ENCODE assay signal across 8 mouse cellular contexts in genomic region chr2:164678848-164679625, GRCm38 (mm10). TPM values are rescaled to one million over a fixed set of nuclear protein-coding genes. Genes with fewer than 3 reads are reported as not detected.
DNase-seq lines count a peak whose midpoint lies in the region; ATAC-seq and TF ChIP-seq lines count a peak whose summit lies in the region.

No protein-coding gene starts in this region.

- DNase-seq in T-cell, adult 2 months (ENCODE audit: low spot score) = peak; percentile 61
- peak; percentile 54 to 79 for DNase-seq in cerebellum, postnatal 25 days
- DNase-seq in gastrocnemius, adult 2 months = peak; percentile 79
- DNase-seq in induced T-regulatory cell, adult 2 months (ENCODE audit: low read depth) = peak; percentile 64
- peak; percentile 36 to 83 for DNase-seq in left cerebral cortex, postnatal 10 days (ENCODE audit: extremely low spot score in 1 of 2, low spot score in 2 of 2)
- peak; percentile 73 for DNase-seq in right cerebral cortex, postnatal 14 days
- peak; percentile 56 for DNase-seq in urinary bladder, postnatal 25 days (ENCODE audit: low spot score)

- peak; percentile 89 for ATAC-seq in megakaryocyte progenitor cell, adult 5-6 weeks (replicated peaks; ENCODE audit: poor library complexity)

- H3K4me3 ChIP-seq in gastrocnemius, adult 2 months = peak overlapping the region; percentile 58

- peak; percentile 71 for TF ChIP-seq CTCF in gastrocnemius, adult 2 months (IDR thresholded peaks at IDR 0.05)

- intact Hi-C loops in gastrocnemius, adult 2 months (cut with DNase I) = loop anchor here (2.0 to 5.0 kb wide), 2 partner anchors 48 to 120 kb away; no protein-coding TSS in a partner anchor
- intact Hi-C loops in left cerebral cortex, postnatal 10 days (cut with DNase I) = loop anchor here (5.0 kb wide), 1 partner anchor 48 kb away; no protein-coding TSS in a partner anchor

- no peak overlapping the region for H3K27ac ChIP-seq in gastrocnemius, adult 2 months

RNA-seq across cellular contexts. Expression of gene Wfdc11, which starts 5.2 kb away (rescaled TPM):
- not detected for total RNA-seq in gastrocnemius, adult 2 months (2021)
- not detected for total RNA-seq in left cerebral cortex, postnatal 10 days (2021)
- not detected in 2 replicates for total RNA-seq in megakaryocyte progenitor cell, adult 5-6 weeks (2015)
- not detected in 2 replicates for total RNA-seq in megakaryocyte progenitor cell, adult 5-6 weeks (2017)

RNA-seq across cellular contexts. Expression of gene Wfdc13, which starts 5.9 kb away (rescaled TPM):
- not detected for total RNA-seq in gastrocnemius, adult 2 months (2021)
- not detected for total RNA-seq in left cerebral cortex, postnatal 10 days (2021)
- not detected in 2 replicates for total RNA-seq in megakaryocyte progenitor cell, adult 5-6 weeks (2015)
- total RNA-seq in megakaryocyte progenitor cell, adult 5-6 weeks (2017) = not detected in 2 replicates

RNA-seq across cellular contexts. Expression of gene Spint4, which starts 19.3 kb away (rescaled TPM):
- total RNA-seq in gastrocnemius, adult 2 months (2021) = not detected
- not detected for total RNA-seq in left cerebral cortex, postnatal 10 days (2021)
- not detected in 2 replicates for total RNA-seq in megakaryocyte progenitor cell, adult 5-6 weeks (2015)
- not detected in 2 replicates for total RNA-seq in megakaryocyte progenitor cell, adult 5-6 weeks (2017)

RNA-seq across cellular contexts. Expression of gene Wfdc9, which starts 22.7 kb away (rescaled TPM):
- total RNA-seq in gastrocnemius, adult 2 months (2021) = not detected
- not detected for total RNA-seq in left cerebral cortex, postnatal 10 days (2021)
- not detected in 2 replicates for total RNA-seq in megakaryocyte progenitor cell, adult 5-6 weeks (2015)
- not detected in 2 replicates for total RNA-seq in megakaryocyte progenitor cell, adult 5-6 weeks (2017)

RNA-seq across cellular contexts. Expression of gene Wfdc10, which starts 23.2 kb away (rescaled TPM):
- not detected for total RNA-seq in gastrocnemius, adult 2 months (2021)
- not detected for total RNA-seq in left cerebral cortex, postnatal 10 days (2021)
- not detected in 2 replicates for total RNA-seq in megakaryocyte progenitor cell, adult 5-6 weeks (2015)
- not detected in 2 replicates for total RNA-seq in megakaryocyte progenitor cell, adult 5-6 weeks (2017)
